Mouse (Mus musculus) cerebellum, adult 11-12 months (tissue): ENCODE results near the gene Ak8.

Source experiments
- DNase-seq: peaks from one replicate; pipeline ENCODE4 v3.0.0; 2022

Gene Ak8

DNA sequence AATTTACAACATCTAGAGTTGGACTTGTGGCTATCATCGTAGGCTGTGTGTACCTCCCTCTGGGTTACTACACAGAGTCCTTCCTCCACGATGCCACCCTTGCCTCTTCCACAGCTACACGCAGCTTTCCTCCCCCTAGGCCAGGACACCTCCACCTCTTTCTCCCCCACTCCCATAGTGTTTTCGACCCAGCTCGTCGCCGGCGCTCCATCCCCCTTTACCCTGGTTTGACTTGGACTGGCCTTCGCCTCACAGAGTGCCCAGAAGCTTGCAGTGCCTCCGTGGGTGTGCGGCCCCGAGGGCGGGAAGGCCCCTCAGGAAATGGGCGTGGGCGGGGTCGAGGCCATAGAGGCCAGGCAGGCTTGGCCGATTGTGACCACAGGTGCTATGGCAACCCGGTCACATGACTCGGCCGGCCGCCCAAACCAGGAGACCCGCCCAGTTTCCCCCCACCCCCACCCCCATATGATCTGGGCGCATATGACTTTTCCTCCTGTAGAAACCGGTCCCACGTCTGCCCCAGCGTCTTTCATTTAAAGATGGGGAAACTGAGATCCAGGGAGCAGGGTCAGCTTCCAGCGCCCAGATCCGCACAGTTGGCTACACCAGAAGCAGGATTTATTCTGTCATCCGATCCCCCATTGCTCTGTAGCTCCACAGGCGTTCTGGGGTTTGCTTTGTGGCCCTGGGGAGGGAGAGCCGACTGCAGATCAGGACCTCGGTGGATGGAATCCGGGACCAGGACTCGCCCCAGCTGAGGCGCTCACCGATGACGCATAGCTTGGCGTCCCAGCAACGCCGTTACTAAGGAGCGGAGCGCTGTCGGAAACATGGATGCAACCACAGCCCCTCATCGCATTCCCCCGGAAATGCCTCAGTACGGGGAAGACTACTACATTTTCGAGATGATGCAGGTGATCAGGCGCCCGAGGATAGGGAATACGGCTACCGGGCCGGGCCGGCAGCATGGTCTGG is at the start of gene Ak8, which contains the start of gene Spaca9:
TSS of gene Ak8 (plus strand) at position 804 of the 975 bp plus-strand sequence.
TSS of gene Spaca9 (minus strand) at position 367 of the 975 bp plus-strand sequence.
- peak; percentile 58 for DNase-seq

DNA sequence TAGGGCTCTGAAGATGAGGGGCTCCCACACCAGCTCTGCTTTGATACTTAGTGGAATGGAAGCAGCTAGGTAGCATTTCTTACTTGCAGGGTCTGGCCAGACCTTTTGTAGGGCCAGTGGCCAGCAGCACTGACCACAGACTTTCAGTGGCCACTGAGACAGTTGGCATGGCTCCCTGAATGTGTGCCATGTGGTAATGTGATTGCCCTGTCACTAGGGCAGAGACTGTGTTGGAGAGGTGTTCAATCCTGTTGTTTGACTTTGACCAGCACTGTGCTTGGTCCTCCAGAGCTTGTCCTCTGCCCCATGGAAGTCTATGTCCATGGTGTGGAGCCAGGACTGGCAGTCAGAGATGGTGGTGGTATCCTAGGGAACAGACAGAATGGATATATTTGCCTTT is 49.4 kb upstream of the Ak8 start:
- peak; percentile 20 for DNase-seq

DNA sequence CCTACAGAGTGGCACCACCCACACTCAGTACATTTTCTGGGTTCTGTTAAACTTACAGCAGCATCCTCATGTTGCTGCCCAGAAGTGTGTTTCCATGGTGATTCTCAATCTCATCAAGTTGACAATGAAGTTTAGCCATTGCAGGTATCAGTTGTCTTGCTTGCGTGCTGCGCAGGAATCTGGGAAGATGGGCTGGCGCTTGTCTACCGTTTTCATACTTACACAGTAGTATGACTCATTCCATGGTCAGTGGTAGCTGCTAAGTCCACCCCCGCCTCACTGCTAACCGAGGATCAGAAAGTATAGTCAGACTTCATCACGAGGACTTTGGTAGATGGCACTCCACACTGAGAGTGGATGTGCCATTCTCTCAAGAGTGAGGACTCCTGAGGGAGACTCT is 46.6 kb upstream of the Ak8 start:
- no peak for DNase-seq

DNA sequence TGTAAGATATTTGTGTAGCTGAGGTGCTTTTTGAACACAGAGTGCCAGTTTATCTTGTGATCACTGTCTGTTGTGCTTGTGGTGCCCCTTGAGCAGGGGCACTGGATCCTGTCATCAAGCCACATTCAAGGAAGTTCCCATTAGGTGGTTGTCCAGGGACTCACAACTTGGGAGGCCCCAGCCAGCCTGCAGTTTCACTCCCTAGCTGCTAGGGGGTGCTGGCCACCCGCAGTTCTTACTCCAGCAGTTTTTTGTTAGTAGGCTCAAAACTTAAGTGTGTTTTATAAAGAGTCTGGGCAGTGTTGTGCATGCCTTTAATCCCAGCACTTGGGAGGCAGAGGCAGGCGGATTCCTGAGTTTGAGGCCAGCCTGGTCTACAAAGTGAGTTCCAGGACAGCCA is 45.7 kb upstream of the Ak8 start:
- no peak for DNase-seq

DNA sequence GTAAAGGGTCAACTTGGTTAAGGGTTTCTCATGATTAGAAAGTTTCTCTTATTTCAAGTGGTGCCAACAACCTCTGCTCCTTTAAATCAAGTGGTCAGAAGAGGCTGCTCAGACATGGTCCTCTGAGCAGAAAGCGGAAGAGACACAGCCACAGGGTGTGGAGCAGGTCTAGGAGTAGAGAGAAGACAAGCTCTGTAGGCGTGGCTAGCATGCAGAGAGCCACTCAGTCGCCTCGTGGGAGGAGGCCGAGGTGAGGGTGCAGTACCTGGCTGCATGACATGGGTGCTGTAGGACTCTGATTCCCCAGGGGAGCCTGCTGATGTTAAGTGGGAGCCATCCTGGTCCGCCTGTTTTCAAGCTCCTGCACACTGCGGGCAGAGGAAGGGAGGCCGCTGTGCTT is 43.7 kb upstream of the Ak8 start:
- DNase-seq = no peak

DNA sequence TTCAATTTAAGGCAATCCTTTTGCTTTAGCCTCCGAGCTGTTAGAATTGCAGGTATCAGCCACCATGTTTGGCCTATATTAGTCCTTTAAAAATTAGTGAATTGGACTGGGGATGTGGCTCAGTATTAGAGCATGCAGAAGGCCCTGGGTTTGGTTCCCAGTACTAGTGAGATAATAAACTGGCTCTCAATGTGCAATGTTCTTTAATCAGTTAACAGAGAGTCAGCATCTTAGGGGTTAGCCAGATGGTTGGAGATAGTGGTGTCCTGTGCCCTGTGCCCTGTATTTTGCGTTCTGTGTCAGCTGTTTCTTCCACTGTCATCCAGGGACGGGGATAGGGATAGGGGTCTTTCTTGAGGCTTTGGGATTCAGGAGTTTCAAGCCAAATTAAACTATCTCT is 37.1 kb upstream of the Ak8 start:
- DNase-seq = no peak

DNA sequence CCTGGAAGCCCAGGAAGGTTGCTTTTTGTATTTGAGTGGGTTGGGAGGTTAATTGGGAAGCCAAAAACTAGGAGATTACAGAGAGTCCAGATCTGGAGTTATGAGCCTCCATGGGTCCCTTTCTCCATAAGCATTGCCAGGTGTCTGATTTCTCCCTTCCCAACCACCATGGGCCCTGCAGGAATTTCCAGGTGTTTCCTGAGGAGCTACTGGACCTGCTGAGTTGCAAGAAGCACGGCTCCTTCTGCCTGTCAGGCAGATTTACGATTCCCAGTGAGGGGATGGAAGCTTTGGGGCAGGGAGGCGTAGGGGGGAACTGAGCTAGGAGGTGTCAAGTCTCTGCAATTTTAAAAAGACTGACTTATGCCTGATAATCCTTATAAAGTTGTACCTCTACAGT is 34.1 kb upstream of the Ak8 start:
- DNase-seq = no peak

DNA sequence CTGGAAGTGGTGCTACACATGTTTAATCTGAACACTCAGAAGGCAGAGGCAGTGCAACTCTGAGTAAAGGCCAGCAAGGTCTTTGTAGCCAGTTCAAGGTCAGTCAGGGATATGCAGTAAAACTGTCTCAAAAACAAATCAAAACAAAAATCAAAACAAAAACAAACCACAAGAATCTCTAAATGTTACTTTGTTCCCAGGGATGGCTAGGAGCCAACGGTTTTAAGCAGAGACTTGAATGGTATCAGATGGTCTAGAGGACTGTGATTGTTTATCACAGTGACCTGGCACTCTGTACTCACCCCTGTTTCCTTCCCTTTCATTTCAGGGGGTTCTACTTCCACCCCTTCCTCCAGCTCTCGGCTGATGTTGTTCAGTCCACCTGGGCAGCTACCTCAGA is 28.5 kb upstream of the Ak8 start:
- no peak for DNase-seq

DNA sequence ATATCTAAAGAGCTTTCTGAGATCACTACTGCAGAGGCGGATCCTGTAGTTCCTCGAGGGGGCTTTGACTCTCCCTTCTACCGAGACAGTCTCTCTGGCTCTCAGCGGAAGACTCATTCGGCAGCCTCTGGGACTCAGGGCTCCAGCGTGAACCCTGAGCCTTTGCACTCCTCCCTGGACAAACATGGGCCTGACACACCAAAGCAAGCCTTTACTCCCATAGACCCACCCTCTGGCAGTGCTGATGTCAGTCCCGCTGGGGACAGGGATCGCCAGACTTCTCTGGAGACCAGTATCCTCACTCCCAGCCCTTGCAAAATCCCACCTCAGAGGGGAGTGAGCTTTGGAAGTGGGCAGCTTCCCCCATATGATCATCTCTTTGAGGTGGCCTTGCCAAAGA is 24.0 kb upstream of the Ak8 start:
- DNase-seq = no peak

DNA sequence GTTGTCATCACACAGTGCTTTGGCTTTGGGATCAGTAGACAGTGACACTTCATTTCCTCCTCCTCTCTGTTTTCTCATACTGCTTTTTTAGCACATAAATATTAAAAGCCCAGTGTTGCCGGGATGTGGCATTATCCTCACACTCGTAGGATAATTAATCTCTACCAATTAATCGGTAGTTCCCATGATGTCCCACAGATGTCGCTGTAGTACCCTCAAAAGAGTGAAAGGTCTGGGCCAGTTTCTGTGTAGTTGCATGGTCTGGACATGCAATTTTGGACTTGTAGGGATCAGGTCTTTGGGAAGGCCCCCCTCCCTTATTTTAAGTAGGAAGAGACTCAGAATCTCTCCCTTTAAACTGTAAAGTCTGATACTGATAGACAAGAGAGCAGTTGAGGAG is 19.3 kb upstream of the Ak8 start:
- no peak for DNase-seq

DNA sequence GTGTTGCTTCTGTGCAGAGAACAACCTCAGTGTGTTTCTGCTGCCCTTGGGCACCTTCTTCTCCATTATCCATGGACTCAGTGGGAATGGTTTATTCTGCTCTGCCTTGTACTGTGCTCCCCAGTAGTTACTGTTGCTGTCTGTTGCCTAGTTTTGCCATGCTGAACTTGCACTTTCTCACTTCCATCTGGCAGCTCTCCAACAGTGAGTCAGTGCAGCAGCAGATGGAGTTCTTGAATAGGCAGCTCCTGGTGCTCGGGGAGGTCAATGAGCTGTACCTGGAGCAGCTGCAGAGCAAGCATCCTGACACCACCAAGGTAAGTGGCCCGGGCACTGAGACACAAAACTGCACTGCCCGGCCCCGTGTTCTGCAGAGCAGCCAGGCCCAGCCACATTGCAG is 18.2 kb upstream of the Ak8 start:
- peak; percentile 44 for DNase-seq

DNA sequence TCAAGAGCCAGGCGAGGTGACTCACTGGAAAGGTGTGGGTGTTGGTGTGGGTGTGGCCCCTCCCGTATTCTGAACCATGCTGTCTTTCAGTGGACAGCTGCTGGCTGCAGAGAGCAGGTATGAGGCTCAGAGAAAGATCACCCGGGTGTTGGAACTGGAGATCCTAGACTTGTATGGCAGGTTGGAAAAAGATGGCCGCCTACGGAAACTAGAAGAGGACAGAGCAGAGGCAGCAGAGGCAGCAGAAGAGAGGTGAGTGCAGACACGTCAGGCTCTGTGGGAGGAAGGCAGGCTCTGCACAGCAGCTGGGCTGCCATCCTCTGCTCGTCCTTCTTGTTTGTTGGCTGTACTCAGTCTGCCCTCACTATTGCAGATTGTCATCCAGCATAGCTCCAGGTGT is 14.1 kb upstream of the Ak8 start:
- no peak for DNase-seq

DNA sequence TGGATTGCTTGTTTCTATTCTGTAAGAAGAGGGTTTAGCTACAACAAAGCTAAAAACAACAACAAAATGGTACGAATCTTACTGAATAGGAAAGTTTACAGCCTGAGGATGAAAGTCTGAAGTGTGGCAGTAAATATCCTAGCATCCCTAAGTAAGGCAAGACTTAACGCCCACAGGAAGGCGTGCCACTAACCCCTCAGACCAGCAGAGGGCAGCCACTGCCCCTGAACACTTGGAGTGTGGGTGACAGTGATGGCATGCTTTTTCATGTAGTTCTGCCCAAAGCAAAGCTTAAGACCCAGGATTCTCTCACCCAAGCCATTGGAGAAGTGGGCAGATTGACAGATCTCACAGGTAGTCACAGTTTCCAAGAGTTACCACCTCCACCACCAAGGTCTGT is 11.5 kb upstream of the Ak8 start:
- no peak for DNase-seq

DNA sequence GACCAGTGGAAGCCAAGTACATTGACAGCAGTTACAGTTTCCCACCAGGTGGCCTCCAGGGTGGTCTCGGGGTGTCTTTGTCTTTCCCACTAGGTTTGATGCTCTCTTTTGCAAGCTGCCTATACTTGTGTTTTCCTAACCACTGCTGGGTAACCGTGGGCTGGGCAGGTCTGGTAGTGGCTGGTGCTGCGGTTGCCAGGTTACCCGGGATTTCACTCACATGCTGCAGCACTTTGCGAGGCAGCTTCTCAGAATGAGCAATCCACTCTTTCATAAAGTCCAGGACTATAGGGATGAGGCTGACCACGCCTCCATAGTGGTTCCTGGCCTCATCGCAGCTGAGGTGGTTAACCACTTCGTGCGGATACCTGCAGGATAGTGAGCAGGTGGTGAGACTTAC is 7.3 kb upstream of the Ak8 start:
- DNase-seq = no peak

DNA sequence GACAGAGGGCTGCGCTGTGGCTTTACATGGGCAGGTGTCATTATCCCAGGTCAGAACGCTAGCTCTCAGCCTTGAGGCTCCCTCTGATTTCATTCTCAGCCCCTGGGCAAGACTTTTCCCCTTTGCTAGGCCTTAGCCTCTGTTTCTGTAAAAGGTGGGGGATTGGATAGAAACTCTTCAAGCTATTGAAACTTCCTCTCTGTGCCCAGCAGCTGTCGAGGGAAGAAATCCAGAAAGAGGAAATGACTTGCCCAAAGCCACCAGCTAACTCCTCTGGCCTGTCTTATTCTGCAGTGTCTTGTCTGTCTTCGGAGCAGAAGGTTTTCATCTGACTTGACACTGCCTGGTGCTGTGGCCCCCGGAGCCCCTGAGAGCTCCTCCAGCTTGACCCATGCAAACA is 1.4 kb upstream of the Ak8 start:
- no peak for DNase-seq

DNA sequence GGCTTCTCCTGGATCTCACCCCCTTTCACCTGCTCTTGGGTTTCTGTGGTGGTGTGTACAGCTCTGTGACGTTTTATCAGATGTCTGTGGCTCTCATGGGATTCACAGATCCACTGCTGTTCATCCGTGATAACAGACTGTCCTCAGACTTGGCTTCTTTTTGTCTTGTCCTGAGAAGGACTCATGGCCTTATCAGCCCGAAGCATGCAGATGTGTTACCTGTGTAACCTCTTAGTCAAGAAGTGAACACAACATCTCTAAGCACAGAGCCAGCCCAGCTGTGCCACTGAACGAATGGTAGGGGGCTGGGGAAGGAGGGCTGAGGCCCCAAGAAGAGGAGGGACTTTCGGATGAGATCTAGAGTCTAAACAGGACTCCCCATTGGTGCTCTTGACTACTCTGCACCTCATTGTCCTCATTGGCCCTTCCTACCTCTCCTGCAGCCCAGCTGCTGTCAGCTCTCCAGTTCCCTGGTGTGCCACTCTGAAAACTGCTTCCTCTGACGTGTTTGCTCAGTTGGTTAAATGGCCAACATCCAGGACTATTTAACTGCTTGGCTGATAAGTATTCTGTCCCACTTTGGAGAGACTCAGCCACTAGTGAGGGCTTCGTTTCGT is 1.8 kb downstream of the Ak8 start:
- DNase-seq = no peak

DNA sequence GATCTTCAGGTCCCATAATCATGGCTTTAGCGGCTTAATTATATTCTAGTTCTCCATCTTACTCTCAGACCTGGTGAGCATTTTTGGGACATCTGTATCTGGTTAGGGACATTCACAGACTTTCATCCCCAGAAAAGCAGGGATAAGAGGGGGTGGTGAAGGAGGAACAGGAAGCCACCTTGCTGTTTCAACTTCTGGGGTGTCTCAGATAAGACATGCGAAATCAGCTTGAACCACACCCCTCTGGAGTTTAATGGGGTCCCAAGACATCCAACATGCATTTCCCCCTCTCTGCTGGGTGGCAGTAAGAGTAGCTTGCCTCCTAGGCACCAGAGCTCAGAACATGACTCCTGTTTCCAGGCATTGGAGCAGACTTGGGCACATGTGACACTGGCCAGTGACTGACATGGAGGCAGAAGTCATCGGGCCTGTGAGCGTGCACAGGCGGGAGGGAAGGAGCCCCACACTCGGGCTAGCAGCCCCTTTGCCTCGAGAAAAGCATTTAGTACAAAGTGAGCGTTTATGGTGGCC is 6.2 kb downstream of the Ak8 start:
- no peak for DNase-seq

DNA sequence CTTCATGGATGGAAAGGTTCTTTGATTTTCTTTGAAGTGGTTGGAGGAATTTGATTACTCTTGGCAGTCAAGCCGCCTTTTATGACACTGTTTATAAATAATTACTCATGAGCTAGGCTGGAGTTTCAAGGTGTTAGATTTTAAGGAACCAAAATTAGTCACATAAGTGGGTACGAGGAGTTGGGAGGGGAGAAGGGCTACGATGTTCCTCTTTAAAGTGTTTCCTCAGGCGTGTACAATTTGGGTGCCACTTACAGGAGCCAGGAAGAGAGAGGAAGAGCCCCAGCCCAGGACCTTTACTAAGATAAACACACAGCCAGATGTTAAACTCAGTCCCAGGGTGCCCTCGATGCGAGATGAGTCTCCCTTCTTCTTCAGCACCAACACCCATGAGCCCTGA is 6.8 kb downstream of the Ak8 start:
- no peak for DNase-seq

DNA sequence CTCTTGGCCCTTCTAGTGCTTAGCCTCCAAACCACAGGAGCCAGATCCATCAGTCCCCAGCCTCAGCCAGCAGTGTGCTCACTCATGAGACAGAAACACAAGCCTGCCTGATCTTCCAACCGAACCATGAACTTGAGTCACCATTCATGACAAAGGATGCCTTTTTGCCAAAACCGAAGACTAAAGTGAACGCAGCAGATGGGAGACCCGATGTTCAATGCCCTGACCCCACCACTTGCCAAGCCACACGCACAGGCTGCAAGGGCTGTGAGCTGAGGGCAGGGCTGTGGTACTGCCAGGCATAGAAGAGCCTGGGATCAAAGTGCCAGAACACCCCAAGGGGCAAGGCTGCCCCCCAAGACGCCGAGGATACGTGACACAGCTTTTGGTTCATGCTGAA is 13.1 kb downstream of the Ak8 start:
- DNase-seq = no peak

DNA sequence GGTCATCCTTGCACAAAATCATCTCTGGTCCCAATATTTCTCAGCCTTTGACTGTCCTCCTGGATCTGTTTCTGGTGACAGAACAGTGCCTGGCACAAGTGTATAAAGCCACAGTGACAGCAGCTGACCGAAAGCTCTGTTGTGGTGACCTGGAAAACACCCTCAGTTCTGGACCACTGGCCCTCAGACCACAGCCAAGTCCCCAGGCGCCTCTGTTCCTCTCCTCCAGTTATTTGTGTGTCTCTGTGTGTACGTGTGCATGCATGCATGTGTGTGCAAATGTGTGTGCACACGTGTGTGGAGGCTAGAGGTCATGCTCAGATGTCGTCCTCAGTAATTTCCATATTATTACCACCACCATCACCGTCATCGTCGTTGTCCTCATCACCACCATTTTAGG is 22.5 kb downstream of the Ak8 start:
- DNase-seq = no peak

DNA sequence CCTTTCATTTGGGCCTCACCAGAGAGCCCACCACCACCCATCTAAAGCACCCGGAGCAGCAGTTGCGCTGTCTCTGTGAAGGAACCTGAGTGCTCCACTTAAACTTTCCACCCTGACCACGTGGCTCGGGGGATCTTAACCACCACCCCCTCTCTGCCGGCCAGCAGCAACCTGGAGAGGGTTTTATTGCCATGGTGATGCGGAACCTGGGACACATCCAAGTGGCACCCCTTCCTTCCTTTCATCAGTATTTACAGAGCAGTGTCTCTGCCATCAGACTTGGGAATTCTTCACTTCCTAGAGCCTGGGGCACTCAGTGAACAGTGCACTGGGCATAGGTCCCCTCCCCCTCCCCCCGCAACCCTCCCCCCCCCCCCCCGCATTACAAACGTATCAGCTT is 23.9 kb downstream of the Ak8 start:
- no peak for DNase-seq

DNA sequence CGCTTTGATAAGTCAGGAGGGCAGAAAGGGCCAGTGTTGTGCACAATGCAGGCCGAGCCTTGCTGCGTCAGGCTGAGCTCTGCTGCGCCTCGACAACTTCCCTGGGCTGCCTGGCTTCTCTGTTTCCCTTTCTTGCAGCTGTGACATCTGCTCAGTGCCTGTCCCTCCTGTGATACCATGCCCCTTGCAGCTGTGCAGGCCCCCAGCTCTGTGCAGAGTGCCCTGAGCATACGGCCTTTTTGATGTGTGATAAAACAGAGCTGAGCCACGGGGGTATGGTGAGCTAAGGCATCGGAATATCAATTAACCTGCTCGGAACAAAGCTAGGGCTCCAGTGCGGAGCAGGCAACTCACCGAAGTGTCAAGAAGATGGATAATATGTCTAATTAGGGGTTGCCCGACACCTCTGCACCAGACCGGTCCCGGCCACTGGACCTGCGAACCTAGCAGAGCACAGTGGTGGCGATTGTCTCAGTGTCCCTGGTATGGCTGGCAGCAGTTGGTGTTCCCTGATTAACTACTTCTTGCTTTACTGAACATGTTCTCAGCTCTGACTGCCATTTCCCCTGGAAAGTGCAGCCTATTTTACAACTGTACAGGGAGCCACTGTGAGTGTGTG is 27.9 kb downstream of the Ak8 start:
- DNase-seq = no peak

DNA sequence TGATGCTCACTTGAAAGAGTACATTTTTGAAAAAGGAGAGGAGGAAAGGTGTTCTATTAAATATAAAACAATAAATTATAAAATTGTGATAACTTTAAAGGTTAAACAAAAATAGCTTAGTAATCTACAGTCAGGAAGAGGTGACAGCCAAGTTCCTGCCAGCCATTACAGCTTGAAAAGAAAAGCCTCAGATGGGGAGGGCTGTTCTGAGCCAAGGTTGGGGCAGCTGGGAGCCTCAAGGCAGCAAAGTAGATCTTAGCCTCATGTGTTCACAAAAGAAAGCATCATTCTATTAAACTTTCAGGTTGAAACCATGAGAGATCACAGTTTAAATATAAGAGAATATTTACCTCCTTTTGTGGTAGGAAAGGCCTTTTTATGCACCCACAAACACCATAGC is 30.7 kb downstream of the Ak8 start:
- DNase-seq = no peak

DNA sequence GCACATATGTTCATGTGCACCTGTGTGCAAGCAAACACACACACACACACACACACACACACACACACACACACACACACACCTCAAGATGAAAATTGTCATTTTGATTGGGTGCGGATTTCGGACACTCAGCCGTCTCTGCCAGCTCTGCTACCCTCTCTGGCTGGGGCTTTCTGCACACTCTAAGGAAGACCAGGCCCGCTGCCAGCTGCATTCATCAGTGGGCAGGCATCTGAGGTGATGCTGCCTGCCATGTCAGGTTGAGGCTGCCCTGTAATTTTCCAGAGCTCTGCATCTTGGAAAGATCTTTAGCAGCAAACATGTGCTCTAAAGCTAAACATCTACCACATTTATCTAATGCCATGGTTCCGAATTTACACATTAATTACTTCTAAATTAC is 37.1 kb downstream of the Ak8 start:
- DNase-seq = no peak
